Mouse (Mus musculus) T-helper 1 cell (primary cell): Measurements from ENCODE around the gene Nutm1.

Experiments used
- in situ Hi-C: fragments of 300-600 bp; cut with MboI, MseI; formaldehyde crosslinking; loops from one replicate; pipeline ENCODE4 v1.15.1; 2025; ENCODE audit warnings: high pct_unique_total_duplicates

The Nutm1 gene

DNA sequence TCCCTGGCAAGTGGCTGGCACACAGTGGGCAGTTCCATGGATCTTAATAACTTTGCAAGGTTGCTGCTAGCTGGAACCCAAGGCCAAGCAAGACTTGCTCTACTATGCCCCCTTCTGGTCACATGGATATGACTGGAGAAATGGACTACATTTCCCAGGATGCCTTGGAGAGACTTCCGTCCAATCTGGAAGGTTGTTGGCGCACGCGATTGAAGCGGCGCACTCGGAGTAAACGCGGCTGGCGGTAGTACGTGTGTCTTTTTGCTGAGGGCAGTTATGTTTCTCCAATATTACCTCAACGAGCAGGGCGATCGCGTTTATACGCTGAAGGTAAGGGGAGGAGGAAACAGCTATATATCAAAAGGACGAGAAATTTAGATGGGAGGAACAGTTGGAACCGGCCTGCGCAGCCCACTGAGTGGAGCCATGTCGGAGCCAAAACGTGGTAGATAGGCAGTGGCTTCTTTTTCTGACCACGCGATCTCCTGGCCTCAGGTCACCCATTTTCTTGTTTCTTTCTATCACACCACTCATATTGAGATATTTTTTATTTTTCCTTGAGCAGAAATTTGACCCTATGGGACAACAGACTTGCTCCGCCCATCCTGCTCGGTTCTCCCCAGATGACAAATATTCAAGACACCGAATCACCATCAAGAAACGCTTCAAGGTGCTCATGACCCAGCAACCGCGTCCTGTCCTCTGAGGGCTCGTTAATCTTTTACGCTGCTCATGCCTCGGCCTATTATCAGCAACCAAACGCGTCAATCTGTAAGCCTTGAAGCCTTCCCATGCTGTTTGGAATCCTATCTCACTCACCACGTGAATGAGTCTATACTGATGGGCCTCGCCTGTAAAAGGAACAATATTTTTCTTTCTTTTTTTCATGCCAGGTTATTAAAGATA, 2.9 kb upstream of the Nutm1 start, which contains the start of gene Nop10:
TSS of gene Nop10 (plus strand) at position 179 of the 906 bp plus-strand sequence.
- in situ Hi-C loops = no loop called here

DNA sequence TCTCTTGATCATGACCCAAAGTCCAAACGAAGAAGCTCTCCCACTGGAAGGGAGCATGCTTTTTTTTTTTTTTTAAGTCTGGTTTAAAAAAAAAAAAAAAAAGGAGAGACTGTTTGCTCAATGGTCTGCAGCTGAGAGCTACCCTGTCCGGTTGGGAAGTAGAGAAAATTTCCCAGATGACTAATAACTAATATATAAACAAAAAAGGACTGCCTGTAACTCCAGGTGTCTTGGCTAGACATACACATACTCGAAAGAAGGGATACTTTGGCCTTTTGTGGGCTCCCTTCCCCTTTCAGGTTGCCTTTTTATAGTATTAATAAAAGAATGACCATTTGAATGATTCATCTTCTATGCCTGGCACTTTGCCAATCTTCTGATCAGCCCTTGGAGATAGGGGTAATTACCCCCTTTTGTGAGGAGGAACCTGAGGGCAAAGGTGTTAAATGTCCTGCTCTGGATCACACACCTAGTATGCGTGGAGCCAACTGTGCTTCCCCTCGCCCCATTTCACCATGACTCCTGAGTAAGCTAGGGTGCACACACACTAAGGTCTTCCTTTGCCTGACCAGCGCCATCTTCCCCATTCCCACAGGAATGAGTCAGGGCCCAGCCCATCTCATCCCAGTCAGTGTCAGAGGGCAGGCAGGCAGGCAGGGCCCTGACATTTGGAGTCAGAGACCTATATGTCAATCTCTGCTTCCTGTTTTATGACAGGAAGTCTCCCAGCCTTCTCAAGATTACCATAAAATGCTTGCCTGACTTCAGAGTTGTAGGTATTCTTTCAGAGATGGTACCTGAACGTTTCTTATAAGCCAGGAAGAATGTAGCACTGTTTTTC, 4.2 kb downstream of the Nutm1 start:
- in situ Hi-C loops = loop anchor here (5.0 kb wide), 1 partner anchor 112 kb away; the partner anchor contains the start of gene Emc4

DNA sequence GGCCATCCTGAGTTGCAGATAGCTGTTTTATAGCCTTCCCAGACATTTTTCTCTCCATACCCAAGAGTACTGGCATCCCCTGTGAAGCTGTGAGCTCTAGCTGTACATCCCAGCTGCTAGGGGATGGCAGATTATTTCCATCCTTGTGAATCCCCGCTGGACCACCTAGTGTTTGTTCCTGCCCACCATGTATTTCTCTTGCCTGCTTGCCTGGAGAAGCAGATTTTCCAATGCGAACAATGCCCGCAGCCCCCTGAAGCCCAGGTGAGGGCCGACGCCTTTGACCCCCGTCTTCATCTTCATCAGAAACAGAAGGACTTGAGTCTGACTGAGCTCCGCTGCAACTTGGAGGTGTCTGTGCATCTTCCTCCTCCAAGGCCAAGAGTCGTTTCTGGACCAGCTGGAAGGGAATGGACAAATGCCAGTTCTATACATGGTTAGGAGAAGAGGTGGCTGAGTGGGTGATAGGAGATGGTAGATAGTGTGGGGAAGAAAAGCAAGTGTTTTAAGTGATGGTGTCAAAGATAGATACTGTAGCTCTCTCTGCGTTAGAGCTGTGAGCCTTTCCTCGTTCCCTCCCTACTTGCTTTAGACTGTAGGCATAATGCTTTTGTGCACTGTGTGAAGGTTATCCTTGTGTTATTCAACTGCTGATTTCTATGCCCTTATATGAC, 9.2 kb downstream of the Nutm1 start:
- in situ Hi-C loops = loop anchor here (5.0 kb wide), 1 partner anchor 232 kb away; the partner anchor contains the start of gene Chrm5

DNA sequence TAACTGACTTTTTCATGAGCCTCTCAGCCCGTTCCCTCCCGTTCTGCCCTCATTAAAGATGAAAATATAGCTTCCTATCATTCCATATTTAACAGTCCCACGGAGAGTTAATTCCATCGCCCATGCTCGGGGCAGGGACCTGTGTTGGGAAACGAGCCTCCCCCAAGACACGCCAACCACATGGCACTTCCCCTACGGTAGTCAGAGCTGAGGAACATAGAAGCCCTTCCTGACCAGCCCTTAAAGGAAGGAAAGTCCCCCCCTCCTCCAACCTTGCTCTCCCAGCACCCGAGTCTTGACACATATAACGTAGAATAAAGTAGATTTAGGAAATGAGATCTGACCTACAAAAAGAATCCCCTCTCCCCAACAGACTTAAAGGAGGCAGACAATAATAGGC, 11.8 kb downstream of the Nutm1 start:
- in situ Hi-C loops = loop anchor here (5.0 kb wide), 1 partner anchor 235 kb away; the partner anchor contains the start of gene Chrm5

DNA sequence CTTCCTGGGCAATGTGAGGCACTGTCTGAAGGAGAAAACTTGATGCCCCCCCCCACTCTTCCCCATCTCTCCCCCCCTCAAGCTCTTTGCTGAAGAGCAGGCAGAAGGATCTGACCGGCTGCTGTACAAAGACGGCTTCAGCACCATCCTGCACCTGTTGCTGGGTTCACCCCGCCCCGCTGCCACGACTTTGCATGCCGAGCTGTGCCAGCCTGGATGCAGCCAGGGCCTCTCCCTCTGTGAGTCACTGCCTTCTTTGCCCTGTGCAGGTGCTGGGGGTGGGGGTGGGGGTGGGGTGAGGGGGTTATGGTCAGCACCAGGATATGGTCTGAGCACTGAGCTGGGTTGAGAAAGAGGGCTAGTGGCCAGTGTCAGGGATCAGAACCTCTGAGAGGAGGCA, 12.9 kb downstream of the Nutm1 start:
- in situ Hi-C loops = loop anchor here (5.0 kb wide), 1 partner anchor 236 kb away; the partner anchor contains the start of gene Chrm5

DNA sequence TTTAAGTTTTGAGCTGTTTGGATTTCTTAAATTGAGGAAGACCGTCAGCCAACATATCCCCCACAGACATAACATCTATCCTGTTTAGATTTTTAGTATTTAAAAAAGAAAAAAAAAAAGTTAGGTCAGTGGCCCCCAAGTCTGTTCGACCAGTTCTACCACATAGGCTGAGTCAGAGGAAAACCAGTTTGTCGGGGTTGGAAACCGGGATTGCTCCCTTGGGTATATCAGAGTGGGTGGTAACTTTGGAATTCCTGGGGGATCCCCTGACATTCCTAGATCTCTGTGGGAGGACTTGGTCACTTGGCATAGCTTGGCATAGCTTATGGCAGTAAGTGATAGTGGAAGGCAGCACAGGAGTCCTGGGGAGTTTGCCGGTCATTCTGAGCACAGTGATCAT, 13.8 kb downstream of the Nutm1 start:
- in situ Hi-C loops = loop anchor here (5.0 kb wide), 1 partner anchor 237 kb away; the partner anchor contains the start of gene Chrm5

DNA sequence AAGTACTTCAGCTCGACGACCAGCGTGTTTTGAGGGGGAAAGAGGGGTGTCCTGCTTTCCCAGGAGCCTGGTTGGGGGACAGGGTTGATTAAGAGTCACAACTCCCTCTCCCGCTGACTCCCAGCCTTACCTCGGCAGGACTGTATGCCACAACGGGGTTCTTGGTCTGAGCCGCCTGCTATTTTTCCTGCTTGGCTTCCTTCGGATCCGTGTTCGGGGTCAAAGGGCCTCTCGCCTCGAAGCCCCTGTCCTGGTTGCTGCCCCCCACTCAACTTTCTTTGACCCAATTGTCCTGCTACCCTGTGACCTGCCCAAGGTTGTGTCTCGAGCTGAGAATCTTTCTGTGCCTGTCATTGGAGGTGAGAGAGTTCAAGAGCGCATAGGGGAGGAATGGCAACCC, 17.3 kb downstream of the Nutm1 start:
- in situ Hi-C loops = no loop called here

DNA sequence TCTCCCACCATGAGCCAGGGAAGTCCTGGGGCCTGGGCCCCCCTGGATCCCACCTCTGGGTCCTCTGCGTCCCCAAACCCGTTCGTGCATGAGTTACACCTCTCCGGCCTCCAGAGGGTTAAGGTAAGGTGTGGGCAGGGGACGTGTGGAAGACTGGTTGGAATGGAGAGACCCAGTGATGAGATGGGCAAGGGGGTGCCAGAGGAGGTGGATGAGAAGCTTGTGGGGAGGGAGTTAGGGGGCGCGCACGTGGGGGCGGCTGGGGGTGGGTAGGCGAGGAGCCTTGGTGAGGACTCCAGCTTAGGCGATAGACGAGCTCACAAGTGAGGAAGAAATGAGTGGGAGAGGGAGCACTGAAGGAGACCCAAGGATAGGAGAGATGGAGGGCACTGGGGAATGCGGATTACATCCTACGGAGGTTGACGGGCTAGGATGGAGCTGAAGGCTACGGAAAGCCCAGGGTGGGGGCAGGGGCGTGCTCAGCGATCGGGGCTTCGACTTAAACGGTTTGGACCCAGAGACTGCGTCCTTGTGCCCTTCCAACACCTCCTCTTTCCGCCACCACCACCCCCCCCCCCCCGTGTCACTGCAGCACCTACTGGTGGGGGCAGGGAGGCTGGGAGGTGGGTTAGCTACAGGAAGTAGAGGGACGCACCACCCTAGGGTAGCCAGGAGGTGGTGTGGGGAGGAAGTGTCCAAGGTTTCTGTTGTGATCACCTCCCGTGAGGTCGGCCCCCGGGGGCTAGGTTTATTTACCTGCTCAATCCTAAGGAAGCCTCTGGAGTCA, 19.0 kb downstream of the Nutm1 start:
- in situ Hi-C loops = no loop called here

DNA sequence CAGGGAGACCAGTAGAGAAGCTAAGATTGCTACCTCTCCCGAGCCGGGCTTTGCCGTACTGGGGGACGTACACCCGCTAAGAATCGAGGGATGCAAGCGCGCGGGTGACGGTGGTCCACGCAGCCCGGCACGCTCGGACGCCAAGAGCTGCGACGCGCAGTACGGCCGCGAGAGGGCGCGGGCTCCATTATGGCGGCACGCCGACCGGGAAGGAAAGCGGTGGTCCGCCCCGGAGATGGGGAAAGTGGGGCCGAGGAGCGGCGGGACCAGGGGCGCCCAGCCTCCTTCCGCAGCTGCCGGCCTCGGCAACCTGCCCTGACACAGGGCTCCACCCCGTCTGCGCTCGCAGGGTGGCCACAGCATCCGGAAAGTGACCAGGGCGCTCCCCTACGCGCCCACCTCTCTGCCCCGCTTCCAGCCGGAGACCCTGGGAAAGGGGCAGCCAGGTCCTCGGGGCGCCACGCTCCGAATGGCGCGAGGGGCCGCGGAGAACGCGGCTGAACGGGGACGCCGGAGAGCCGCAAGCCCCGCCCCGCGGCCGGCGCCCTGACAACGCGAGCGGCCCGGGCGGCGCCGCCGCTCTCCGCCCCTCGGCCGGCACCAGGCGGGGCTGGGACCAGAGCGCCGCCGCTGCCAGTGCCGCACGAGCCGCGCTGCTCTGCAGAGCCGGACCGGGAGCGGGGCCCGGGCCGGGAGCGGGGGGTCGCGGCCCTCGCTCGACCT, 19.7 kb downstream of the Nutm1 start, which contains the start of gene Lpcat4:
TSS of gene Lpcat4 (plus strand) at position 257 of the 723 bp plus-strand sequence.
- in situ Hi-C loops = no loop called here

DNA sequence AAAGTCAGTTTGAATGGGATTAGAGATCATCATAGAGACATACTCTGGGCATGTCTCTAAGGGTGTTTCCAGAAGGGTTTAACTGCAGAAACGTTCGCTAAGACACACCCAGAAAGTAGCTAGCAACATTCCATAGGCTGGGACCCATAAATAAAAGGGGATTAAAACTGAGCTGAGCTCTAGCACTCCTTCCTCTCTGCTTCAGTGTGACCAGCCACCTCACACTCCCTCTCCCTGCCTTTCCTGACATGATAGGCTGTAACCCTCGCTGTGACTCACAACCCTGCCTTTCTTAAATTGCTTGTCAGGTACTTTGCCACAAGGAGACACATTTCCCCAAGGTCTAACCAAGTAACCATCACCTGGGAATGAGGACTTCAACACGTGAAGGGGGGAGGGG, 21.1 kb downstream of the Nutm1 start:
- in situ Hi-C loops = no loop called here

DNA sequence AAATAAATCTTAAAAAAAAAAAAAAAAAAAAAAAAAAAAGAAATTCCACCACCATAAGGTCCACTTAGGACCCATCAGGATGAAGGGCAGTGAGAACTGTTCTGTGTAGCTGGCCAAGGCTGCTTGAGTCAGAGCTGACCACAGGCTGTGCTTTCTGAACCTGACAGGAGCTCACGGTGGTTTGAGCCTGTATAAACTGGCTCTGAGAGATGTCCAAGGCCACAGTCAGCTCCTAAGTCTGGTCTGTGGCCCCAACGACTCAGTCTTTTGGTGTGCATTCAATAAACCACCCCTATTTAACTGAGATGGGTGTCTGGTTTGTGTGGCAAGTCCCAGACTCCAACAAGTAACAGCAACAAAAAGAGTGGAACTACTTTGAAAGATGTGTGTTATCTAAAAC, 22.5 kb downstream of the Nutm1 start:
- in situ Hi-C loops = no loop called here

DNA sequence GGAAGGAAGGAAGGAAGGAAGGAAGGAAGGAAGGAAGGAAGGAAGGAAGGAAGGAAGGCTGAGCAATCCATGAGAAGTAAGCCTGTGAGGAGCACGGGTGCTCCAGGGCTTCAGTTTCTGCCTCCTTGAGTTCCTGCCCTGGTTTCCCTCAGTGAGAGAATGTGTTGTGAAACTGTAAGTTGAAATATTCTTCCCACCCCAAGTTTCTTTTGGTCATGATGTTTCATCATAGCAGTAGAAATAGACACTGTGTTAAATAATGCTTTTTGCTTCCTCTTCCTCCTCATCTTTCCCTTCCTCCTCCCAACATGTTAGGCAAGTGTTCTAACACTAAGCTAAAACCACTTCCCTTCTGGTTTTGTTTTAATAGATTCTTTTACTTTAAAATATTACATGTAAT, 26.5 kb downstream of the Nutm1 start:
- in situ Hi-C loops = no loop called here

DNA sequence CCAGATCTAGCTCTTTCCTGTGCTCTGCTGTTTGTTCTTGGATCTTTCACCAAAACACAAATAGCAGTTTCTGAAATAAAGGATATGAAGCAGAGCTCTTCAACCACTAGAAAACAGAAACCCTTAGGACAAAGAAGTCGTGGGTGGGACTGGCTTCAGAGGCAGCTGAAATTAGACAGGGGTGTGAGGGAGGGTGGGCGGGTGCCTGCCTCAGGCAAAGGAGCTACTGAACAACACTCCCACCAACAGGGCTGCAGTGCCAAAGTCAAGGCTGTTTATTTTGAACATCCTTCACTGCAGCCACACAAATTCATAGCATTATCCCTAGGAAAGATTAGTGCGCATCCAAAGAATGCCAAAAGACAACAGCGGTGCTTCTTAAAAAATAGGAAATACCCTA, 34.7 kb downstream of the Nutm1 start:
- in situ Hi-C loops = no loop called here

DNA sequence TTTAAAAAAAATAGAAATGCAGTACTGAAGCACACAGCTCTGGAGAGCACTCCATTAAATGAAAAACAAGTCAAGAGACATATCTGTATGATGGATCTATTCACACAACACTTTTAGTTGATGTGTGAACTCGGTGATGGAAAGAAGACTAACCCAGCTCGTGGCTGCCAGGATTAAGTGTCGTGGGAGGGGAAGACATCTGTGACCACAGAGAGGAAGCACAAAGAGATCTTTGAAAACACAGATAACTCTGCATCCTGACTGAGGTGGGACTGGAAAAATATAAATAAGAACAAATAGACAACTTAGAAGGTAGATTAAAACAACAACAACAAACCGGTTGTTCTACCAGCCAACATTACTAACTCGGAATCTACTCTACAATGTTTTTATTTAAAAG, 36.5 kb downstream of the Nutm1 start:
- in situ Hi-C loops = no loop called here

DNA sequence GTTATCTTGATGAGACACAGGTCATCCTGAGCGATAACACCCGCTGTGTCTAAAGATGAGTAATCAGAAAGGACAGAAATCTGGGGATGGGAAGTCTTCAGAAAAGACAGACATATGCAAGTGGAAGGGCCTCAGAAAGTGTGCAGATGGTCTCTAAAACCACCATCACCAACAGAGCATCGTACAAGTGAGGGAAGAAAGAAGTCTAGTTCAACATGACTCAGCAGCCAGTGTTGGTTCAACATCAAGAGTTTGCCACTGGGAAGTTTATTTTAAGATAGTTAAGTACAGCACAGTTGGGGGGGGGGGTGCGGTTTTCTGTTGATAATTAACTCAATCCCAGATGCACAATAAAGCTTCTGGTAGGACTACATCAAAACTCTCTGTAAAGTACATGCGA, 38.2 kb downstream of the Nutm1 start:
- in situ Hi-C loops = no loop called here

DNA sequence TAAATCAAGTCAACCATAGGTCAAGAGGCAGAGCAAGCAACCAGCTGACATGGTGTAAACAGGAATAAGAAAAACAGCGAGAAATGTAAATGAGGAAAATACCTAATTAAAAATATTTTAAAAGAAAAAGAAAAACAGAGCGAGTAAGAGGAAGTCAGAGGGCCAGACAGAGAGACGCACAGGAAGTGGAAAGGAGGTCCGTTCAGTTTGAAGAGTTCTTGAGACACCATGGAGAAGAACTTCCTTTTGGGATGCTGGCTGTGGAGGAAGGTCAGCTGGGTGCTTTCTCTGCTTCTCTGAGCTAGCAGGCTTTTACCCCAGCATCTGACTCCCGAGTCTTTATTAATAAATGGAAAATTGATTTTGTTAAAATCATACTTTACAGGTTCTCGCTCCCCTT, 41.5 kb downstream of the Nutm1 start:
- in situ Hi-C loops = loop anchor here (10.0 kb wide), 1 partner anchor 203 kb away; the partner anchor contains the start of gene Olfr1310

DNA sequence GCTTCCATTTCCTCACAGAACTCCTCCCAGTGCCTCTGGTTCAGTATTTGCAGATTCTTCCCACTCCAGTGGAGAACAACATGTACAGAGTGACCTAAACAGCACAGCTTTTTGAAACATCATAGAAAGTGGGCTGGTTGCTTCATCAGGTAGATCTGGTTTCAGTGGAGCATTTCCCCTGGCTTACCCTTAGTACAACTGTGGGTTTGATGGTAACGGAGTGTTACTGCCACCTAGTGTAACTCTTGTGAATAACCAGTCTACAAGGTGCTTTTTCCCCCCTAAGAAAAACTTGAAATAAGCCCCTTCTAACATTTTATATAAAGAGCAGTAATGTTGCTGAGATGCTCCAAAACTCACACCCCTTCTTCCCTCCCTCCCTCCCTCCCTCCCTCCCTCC, 43.1 kb downstream of the Nutm1 start:
- in situ Hi-C loops = loop anchor here (10.0 kb wide), 1 partner anchor 201 kb away; the partner anchor contains the start of gene Olfr1310

DNA sequence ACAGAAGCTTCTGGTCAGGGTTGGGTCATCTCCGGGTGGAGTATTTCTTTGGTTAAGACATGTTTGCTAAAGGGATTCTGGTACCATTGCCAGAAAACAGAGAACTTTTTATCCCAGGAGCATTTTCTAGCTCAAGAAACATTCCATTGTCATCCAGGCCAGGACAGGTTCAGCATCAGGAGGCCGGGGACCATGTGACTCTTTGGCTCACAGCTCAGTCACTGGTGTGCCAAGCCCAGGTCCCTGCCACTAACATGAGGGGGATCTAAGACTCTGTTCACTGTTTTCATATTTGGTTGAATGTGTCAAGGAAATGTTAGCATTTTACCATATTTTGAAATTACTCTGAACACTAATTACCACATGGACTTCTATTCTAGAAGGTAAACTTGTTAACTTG, 48.4 kb downstream of the Nutm1 start:
- in situ Hi-C loops = loop anchor here (10.0 kb wide), 1 partner anchor 196 kb away; the partner anchor contains the start of gene Olfr1310

DNA sequence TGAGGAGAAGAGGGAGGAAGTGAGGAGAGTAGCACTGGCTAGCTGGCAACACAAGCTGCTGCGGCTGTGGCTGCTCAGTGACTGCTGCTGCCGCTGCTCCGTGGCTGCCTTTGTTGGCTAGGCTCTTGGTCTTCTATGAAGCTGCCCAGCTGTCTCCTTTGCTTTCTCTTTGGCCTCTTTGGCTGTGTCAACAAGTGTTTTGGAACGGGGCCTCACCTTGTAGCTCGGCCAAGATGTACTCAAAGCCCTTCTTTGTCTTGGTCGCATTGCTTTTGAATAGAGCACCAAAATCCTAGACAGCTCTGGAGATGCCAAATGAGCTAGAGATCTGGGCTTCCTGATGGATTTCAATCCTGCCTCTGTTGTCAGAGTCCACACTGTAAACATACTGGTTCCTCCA, 48.9 kb downstream of the Nutm1 start:
- in situ Hi-C loops = loop anchor here (10.0 kb wide), 1 partner anchor 195 kb away; the partner anchor contains the start of gene Olfr1310

DNA sequence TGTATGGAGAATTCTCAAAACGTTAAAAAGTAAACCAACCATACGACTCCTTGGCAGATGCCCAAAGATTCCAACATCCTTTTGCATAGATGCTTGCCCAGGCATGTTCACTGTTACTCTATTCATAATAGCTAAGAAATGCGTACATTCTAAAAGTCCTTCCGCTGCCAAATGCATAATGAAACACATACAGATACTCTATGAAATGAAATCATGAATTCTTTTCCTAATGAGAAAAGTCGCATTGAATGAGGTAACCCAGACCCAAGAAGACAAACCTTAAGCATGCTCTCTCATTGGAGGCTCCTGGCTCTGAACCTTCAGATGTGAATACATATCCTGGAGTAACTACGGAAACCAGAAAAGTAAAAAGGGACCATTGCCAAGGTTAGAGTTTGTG, 56.0 kb downstream of the Nutm1 start:
- in situ Hi-C loops = no loop called here
